Mouse (Mus musculus): ENCODE measurements around the gene Atg14. TPM values are rescaled to one million over a fixed set of nuclear protein-coding genes. Genes with fewer than 3 reads are reported as not detected.
"Not testable (repeated sequence)": the region's sequence is repeated elsewhere in the genome, so short reads cannot be mapped to it uniquely, and the experiment has no call there.

Atg14 gene
- total RNA-seq, 2 experiments from 2014 or later: 14.4 to 14.7 TPM

GRCm38 (mm10) chr14:47544877-47545276 is 25.6 kb downstream of the Atg14 start:
- intact Hi-C loops (cut with DNase I): no loop called here
- DNase-seq: no peak

- DNase-seq: no peak
- intact Hi-C loops (cut with DNase I): no loop called here
Observed at GRCm38 (mm10) chr14:47544286-47544685, 26.2 kb downstream of the Atg14 start.

- intact Hi-C loops (cut with DNase I): no loop called here
- DNase-seq: no peak
Observed at GRCm38 (mm10) chr14:47542283-47542682, 28.2 kb downstream of the Atg14 start.

GRCm38 (mm10) chr14:47541325-47541948 is 29.0 kb downstream of the Atg14 start:
- no peak for DNase-seq
- intact Hi-C loops (cut with DNase I): no loop called here

- no peak for DNase-seq
- intact Hi-C loops (cut with DNase I): loop anchor here (10.0 kb wide), 1 partner anchor 200 kb away; no protein-coding TSS in a partner anchor
Observed at GRCm38 (mm10) chr14:47535096-47535495, 35.4 kb downstream of the Atg14 start.

GRCm38 (mm10) chr14:47534176-47534525 is 36.3 kb downstream of the Atg14 start:
- DNase-seq: peak; percentile 13
- intact Hi-C loops (cut with DNase I): loop anchor here (10.0 kb wide), 1 partner anchor 199 kb away; no protein-coding TSS in a partner anchor

- peak; percentile 7 for DNase-seq
- intact Hi-C loops (cut with DNase I): loop anchor here (10.0 kb wide), 1 partner anchor 199 kb away; no protein-coding TSS in a partner anchor
Observed at GRCm38 (mm10) chr14:47533365-47534175, 36.9 kb downstream of the Atg14 start.

GRCm38 (mm10) chr14:47532496-47532895 is 38.0 kb downstream of the Atg14 start:
- intact Hi-C loops (cut with DNase I): loop anchor here (10.0 kb wide), 1 partner anchor 198 kb away; no protein-coding TSS in a partner anchor
- no peak for DNase-seq

GRCm38 (mm10) chr14:47529592-47529991 is 40.9 kb downstream of the Atg14 start:
- DNase-seq; intact Hi-C loops (cut with DNase I): not testable (repeated sequence)

- intact Hi-C loops (cut with DNase I): no loop called here
- peak; percentile 35 for DNase-seq
Observed at GRCm38 (mm10) chr14:47529019-47529418, 41.4 kb downstream of the Atg14 start.

- intact Hi-C loops (cut with DNase I): no loop called here
- no peak for DNase-seq
Observed at GRCm38 (mm10) chr14:47528293-47528692, 42.2 kb downstream of the Atg14 start.

- intact Hi-C loops (cut with DNase I): no loop called here
Observed at GRCm38 (mm10) chr14:47527833-47528232, 42.6 kb downstream of the Atg14 start.

GRCm38 (mm10) chr14:47525861-47526260 is 44.6 kb downstream of the Atg14 start:
- DNase-seq: no peak
- intact Hi-C loops (cut with DNase I): no loop called here

More at GRCm38 (mm10) chr14:47527833-47528232, 42.6 kb downstream of the Atg14 start:
- DNase-seq: no peak

GRCm38 (mm10) chr14:47525374-47525773 is 45.1 kb downstream of the Atg14 start:
- intact Hi-C loops (cut with DNase I): no loop called here
- DNase-seq: no peak

- no peak for DNase-seq
- intact Hi-C loops (cut with DNase I): no loop called here
Observed at GRCm38 (mm10) chr14:47522301-47522700, 48.1 kb downstream of the Atg14 start.

- intact Hi-C loops (cut with DNase I): no loop called here
- DNase-seq: no peak
Observed at GRCm38 (mm10) chr14:47521609-47522008, 48.8 kb downstream of the Atg14 start.

GRCm38 (mm10) chr14:47520751-47521449 is 49.5 kb downstream of the Atg14 start:
- intact Hi-C loops (cut with DNase I): no loop called here
- DNase-seq: no peak

GRCm38 (mm10) chr14:47518619-47519018 is 51.8 kb downstream of the Atg14 start:
- intact Hi-C loops (cut with DNase I): no loop called here

GRCm38 (mm10) chr14:47516755-47517154 is 53.7 kb downstream of the Atg14 start:
- intact Hi-C loops (cut with DNase I): no loop called here
- DNase-seq: no peak

More at GRCm38 (mm10) chr14:47518619-47519018, 51.8 kb downstream of the Atg14 start:
- no peak for DNase-seq

- DNase-seq: no peak
- intact Hi-C loops (cut with DNase I): no loop called here
Observed at GRCm38 (mm10) chr14:47515636-47516035, 54.8 kb downstream of the Atg14 start.

GRCm38 (mm10) chr14:47514816-47515453 is 55.5 kb downstream of the Atg14 start:
- intact Hi-C loops (cut with DNase I): no loop called here
- no peak for DNase-seq

All from left cerebral cortex, postnatal 4 days (tissue).